Mouse (Mus musculus) left cerebral cortex, postnatal 36 days (tissue): ENCODE data around the gene Wdr1. TPM values are rescaled to one million over a fixed set of nuclear protein-coding genes. Genes with fewer than 3 reads are reported as not detected.

Experiments used
- DNase-seq, 2 experiments: peaks; one replicate each; pipeline ENCODE4 v3.0.0; 2021 to 2022; ENCODE audit warnings: low spot score in 2 of 2, mixed read lengths in 1 of 2
- intact Hi-C: fragments of 180-260 bp; cut with DNase I; formaldehyde crosslinking; loops from one replicate; pipeline ENCODE4 v1.15.1; 2025
- total RNA-seq, 2 experiments: library from RNA; stranded (reverse); gene quantifications; 2 replicates each; pipeline ENCODE4 v1.2.3; 2021

The Wdr1 gene
- total RNA-seq, 2 experiments from 2014 or later = 143 to 152 TPM

DNA sequence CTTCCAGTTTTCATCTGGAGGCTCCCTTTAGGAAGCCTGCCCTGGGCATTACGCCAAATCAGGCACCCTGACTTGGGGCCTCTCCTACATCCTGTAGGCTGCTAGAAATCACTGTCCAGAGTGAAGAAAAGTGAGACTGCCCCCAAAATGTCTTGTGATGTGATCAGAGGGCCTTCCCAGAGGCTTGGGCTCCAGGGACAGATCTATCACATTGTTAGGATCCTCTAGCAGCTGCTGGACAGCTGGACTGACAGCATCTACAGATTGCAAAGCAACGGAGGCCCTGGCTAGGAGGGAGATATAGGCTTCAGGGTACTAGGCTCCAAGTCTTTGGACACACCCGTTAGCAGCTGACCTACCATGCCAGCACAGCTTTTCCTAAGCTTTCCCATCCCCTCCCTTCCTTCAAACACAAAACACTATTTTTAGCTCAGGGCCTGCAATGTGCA, 13.5 kb downstream of the Wdr1 start:
- no peak for DNase-seq
- intact Hi-C loops = no loop called here

DNA sequence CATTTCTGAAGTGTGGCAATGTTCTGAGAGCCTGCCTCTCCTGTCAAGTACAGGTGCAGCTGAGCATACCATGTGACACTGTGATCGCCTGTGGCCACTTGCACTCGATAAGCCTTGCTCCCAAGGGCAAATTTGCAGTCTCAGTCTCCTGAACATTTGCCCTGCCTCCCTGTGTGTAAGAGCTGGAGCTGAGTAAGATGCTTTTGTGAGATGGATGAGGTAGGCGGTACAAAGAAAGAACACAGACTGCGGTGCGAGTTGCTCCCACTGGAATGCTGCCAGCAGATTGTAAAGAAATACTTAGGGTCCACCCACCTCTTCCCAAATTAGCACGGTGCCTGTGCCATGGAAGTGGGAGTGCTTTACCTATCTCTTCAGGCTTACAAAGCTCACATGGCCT, 15.6 kb downstream of the Wdr1 start:
- DNase-seq = peak; percentile 81 to 86
- intact Hi-C loops = no loop called here

DNA sequence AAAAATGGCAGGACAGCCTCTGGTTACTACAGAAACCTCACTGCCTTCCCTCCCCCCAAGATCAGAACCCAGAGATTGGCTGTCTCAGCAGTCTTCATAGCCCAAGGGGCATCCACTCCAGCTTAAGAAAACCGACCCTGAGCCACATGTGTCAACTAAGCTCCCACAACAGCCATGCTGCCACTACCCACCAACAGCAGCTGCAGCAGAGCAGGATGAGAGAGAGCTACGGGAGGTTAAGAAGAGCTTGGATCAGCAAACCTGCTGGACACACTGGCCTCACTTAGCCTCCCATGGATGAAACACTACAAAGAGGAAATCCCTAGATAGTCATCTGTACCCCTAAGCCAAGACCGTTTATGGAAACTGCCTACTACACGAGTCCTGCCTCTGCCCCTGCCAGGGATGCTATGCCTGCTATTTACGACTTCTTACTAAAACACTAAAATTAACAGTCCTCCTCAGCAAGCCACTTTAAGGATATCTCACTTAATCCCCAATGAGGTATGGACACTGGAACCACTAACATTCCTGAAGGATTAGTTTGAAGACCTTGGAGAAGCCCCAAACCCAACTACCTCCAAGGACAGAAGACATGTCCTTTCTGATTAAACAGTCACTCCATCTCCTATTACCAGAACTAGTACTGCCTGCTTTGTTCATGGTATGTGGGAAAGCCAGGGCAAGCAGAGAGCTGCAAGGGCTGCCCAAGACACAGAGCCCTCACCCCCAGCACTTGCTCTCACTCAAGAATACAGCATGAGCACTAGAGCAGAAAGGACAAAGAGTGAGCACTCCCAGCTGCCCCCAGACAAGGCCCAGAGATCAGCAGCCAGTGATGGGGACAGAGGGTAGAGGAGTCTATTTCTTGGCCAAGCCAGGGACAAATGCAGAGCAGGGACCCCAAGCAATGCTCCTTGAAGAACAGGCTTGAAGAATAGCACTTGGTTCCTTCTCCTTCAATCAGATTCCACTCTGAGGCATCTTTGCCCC, 18.3 kb downstream of the Wdr1 start:
- intact Hi-C loops = no loop called here
- no peak for DNase-seq

DNA sequence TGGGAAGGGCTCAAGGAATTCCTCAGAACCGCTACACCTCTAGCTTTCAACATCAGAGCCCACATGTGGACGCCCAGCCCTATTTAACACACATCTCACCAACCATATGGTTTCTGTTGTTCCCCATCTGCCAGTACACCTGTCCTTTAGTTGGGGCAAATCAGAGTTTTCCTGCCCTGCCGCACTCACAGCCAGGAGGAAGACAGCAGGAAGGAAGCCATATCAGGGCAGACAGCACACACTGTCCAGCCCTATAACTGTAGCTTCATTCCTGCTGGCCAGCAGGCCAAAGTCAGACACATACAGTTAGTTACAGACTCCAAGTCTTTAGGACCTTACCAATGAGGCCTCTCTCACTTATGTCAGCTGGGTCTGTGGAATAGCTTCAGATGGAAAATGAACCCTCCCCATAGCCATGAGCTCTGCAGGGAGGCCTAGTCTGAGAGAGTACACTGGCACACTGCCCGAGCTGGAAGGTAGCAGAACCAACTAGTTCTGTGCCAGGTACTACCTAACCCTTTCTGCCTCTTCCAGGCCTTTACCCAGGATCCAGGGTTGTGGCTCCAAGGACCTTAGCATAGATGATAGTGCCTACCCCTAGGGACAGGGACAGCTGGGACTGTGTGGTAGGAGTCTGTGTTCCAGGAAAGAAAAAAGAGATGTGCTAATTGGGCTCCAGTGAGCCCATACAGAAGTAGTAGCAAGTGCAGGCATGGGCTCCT, 19.4 kb downstream of the Wdr1 start:
- DNase-seq = no peak
- intact Hi-C loops = no loop called here

DNA sequence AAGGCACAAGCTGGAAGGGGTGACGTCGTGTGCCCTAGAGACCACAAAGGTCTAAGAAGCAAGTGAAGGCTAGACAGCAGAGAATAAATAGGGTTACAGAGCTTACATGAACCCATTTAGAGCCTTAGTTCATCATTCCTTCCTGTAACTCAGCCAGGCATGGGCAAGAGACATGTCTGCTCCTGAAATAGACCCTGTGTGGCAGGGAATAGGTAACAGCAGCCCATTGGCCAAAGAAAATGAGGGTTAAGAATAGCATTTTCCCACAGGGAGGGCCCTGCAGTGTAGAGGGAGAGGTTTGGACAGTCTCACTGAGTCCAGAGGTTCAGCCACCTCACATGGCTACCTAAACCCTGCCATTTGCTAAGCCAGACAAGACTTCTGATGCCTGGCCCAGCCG, 21.3 kb downstream of the Wdr1 start:
- DNase-seq = no peak
- intact Hi-C loops = no loop called here

DNA sequence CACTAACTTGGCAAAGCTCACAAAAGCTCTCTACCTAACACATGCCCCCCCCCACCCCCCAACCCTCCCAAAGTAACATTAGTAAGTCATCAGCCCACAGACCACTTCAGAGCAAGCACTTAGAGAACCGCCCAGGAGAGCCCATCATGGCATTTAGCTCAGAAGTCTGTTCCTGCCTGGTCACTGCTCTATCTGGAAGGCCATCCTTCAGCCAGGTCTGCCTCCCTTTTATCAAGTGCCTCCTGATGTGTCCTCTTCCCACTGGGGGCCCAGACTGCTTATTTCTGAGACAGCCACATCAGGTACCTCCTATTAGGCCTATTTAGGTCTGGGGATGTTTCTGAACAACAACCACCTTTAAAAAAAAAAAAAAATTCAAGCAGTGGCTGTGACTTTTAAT, 22.1 kb downstream of the Wdr1 start:
- no peak for DNase-seq
- intact Hi-C loops = no loop called here

DNA sequence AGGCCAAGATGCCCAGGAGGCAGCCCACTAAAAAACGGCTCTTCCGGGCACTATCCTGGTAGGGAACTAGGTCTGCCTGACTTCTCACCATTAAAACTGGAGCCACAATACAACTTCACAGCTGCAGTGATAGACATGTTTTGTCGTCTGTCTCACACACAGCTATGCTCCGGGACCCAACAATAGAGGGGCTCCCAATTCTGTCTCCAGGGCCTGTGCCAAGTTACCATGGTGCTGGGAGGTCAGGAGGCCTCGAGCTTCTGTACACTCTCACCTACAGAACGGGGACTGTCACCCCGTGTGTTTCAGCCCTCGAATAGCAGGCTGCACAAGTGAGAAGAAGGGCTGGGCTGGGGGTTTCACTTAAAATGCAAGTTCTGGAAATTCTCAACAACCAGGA, 24.5 kb downstream of the Wdr1 start:
- DNase-seq = no peak
- intact Hi-C loops = no loop called here

DNA sequence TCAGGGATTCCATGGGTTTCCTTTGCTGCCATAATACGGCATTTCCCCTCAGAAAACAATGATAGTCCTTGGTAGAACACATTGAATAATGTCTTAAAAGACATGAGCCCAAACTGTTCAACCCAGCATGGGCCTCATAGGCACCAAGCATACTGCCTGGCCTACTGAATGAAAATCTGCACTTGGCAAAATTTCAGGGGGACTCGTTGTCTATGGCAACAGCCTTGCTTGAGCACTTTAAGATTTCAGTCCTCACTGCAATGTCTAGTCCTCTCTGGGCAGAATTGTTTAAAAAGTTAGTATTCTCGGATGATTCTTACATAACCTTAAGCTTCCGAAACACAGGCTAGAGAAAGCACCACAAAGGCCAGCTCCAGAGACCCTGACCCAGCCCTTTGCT, 25.2 kb downstream of the Wdr1 start:
- DNase-seq = no peak
- intact Hi-C loops = no loop called here

DNA sequence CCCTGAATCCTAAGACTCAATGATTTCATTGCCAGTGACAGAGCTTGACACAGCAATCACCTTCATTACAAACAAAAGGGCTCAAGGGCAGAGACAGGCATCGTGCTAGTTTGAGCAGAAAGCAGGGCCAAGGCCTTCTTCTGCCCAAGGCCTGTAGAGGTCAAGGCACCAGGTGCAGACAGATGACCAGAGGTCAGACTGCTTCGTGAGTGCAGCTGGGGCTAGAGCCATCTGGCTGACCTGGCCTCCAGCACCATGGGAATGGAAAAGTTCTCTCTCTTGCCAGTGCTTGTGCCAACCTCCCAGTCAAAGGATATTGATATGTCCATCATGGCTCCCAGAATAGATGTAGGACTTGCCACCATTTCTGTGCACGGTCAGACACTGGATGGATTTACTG, 26.2 kb downstream of the Wdr1 start:
- intact Hi-C loops = no loop called here
- no peak for DNase-seq

DNA sequence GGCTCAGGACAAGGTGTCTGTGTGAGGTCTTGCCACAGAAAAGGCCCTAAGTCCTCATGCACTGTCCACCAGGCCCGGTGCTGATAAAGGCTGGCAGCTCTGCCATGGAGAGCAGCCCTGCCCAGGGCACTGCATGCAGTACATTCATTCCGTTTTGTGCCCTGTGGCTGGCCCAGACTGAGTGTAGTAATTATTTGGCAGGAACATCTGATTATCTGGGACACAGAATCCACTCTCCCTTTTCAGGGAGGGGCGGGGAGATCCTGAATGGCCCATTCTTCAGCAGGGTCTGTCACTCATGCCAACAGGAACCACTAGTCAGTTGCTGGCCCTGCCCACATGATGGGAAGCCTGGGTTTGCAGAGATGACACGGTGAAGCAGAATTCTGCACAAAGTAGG, 30.9 kb downstream of the Wdr1 start:
- intact Hi-C loops = no loop called here
- DNase-seq = peak; percentile 34 to 51

DNA sequence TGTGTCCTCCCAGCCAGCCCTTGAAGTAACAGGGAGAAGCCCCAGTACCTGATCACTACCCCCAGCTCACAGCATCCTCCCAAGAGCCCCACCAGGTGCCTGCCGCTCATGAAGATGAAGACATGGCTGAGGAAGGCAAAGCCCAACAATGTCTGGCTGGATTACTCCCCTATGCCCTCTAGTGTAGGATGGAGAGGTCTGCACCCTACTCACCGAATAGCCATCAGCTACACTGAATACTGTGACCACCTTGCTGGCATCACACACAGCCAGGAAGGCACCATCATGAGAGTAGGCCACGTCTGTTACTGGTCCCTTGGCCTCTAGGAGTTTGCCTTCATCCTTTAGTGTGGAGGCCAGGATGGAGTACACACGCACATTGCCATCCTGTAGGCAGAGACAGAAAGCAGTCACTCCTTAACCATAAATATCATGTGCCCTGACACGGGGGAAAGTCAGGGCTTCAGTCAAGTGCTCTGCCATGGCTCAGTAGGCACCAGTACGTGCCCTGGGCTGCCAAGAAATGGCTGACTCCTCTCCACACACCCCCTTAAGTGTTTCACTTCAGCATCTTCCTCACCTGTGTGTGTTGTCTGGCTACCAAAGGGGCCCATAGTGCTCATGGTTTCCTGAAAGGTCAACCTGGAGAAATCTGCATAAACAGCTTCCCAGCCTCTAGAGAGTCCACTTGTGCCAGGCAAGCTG, 33.1 kb downstream of the Wdr1 start:
- no peak for DNase-seq
- intact Hi-C loops = no loop called here

DNA sequence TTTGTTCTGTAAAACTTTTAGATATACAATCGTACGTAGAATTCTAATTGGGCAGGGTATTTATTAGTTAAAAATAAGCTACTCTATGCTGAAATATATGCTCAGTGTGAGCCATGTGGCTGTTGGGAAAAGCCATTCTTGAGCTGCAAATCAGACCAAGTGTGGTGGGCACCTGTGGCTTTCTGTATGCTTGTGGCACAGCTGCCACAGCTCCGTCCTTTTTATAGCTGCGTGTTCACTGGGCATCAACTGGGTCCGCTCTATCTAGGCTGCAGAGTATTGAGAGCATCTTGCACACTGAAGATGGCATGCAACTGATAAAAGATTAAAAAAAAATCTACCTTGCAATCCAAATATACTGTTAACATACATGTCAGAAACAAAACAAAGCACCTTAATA, 40.0 kb downstream of the Wdr1 start:
- intact Hi-C loops = no loop called here
- DNase-seq = no peak

DNA sequence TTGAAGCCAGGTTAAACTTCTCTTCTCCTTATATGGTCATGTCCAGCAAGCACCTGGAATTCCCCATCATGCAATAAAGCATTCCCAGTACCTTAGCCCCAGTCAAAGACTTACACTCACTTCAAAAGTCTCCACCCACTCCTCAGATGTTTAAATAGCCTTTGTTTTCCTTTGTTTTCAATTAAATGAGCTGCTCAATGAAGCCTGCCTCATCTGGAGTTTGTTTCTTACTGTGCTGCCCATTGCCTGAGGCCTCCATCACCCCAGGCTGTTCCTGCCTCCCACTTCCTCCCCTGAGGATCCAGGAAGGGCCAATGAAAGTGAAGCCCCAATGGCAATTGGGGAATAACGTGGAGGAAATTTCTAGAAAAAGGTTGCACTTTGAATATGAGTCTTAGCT, 42.2 kb downstream of the Wdr1 start:
- intact Hi-C loops = no loop called here
- no peak for DNase-seq

DNA sequence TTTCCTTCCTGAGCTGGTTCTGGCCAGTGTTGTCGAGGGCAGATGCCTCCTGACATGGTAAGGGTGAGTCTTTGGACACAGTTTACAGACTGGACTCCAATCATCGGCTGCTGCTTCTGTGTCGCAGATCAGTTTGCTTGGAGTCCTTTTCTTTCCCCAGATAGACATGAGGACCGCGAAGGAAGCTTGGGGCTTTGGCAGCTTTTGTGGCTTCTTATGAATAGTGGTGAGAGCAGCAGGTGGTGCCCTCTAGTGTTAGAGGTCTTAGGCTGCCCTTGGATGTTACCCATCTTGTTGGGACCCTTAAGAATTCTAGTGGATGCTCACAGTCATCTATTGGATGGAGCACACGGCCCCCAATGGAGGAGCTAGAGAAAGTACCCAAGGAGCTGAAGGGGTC, 46.8 kb downstream of the Wdr1 start:
- DNase-seq = peak in 1 of 2 experiments; percentile 41
- intact Hi-C loops = loop anchor here (5.0 kb wide), 1 partner anchor 209 kb away; no protein-coding TSS in a partner anchor

DNA sequence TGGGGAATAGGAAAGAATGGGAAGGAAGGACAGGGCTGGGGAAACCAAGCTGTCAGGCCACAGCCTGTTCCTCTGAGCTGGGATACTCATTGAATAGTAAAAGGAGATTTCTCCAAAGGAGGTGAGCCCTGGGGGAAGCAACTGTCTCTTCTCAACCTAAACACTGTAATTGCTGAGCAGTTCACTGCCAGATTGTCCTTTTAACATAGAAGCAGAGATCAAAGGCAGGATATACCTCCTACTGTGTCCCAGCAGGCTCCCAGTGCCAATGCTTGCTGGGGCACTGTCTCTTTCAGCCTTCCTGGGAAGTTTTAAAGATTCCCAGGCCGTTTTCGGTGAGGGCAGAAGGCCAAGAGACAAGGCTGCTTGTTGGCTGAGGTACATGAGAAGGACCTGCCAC, 50.0 kb downstream of the Wdr1 start:
- DNase-seq = no peak
- intact Hi-C loops = no loop called here

DNA sequence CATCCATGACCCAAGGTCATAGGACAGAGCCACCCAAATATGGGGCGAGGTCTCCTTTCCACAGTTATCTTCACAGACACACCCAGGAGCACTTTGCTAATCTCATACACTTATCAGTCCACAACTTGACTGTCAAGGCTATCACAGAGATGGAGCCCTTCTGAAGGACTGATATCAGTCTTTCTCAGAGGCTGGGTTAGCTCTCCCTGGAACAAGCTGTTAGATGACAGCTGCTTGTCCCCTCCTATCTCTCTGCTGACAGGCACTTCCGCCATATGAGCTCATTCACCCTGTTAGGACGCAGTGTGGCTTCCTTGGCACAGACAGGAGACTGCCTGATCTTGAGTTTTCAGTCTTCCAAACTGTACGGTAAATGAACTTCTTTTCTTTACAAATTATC, 53.5 kb downstream of the Wdr1 start:
- DNase-seq = no peak
- intact Hi-C loops = no loop called here

DNA sequence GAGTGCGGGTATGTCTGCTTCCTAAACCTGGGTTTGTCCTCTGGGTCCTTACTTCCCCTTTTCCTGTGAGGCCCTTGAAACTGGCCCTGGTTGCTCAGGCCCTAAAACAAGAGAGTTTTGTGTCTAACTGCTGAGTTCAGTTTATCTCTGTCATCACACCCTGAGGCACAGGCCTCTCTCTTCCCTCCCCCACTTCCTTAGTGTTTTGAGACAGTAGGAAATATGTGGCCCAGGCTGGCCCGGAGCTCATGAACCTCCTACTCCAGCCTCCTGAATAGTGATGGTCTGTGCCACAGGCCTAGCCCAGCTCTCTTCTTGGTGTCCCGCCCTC, 57.6 kb downstream of the Wdr1 start:
- no peak for DNase-seq
- intact Hi-C loops = no loop called here

DNA sequence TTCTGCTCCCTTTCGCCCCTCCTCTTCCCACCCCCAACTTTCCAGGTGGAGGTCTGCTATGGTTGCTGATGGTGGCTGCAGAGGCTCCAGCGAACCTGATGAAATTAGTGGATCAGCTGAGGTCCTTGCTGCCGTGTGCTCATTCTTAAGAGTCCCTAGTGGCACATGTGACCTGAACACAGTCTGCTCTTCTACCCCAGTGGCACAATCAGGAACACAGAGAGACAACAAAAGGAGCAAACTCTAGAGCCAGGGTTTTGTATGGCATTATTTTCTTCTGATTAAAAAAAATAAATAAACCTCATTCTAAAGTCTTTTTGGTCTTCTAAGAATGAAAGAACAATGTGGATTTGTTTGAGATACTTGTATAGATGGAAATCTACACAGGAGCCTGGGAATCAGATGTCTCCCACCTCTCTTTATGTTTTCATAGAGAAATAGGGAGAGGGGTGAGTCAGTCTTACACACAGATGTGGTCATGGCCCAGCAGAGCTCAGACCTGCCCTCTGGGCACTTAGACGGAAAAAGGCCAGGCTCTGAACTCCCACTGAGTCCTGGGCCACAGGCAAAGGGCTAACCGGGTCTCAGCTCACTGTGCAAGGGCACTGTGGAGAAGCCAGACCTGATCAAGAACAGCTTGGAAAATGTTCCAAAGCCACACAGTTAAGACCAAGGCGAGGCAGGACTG, 58.1 kb downstream of the Wdr1 start:
- intact Hi-C loops = no loop called here
- DNase-seq = no peak

DNA sequence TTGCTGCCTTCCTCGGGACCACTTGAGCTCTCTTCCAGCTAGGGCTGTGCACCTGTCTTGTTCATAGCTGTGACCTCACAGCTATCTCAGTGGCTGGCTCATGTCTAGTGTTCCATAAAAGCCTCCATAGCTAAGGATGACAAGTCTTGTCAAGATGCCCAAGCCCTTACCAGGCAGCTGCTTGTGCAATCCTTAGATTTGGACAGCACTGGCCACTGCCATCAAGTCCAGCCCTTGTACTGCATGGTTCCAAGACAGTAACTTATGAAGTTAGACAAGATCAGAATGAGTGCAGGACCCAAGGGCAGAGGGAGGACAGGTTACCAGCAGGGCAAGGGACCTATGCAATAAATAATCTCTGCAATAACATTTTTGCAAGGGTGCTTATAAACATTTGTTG, 58.9 kb downstream of the Wdr1 start:
- intact Hi-C loops = no loop called here
- DNase-seq = no peak

DNA sequence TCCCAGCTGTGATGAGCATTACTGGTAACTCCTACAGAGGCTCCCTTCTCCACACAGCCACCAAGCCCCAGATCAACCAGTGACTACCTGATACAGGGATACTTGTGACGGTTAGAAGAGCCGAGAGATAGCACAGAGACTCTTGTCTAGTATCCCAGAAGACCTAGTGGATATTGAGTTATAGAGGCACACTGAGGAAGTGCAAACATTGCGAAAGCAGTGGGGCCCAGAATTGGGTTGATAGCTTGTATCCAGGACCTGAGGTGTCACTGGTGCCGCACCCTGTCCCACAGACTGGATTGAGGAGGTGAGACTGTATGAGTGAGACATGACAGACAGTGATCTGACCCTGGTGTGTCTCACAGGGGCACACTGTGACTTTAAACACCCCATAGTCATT, 60.0 kb downstream of the Wdr1 start, which contains the start of gene Slc2a9:
Gene Slc2a9 (minus strand): TSS at position 152 of the 400 bp plus-strand sequence.
- intact Hi-C loops = no loop called here
- no peak for DNase-seq
